Mouse (Mus musculus) Patski (cell line): Measurements from ENCODE around the gene Pigb. TPM values are rescaled to one million over a fixed set of nuclear protein-coding genes. Genes with fewer than 3 reads are reported as not detected.
A peak's percentile ranks its signal among the peaks of the same experiment; 100 is the strongest.

ENCODE experiments used
- ATAC-seq: fragments of 100-300 bp; one replicate; pipeline ENCODE4 v1.8.0; 2021
- CTCF ChIA-PET: fragments of 350-600 bp; sonication (Branson Sonifier 250); formaldehyde crosslinking; loops from one replicate; lab custom pipeline; 2022; ENCODE audit warnings: inconsistent platforms; lab: Charles Lee
- POLR2A ChIA-PET: fragments of 350-600 bp; sonication (Branson Sonifier 250); formaldehyde crosslinking; loops from one replicate; lab custom pipeline; 2022; ENCODE audit warnings: antibody characterized with exemption, inconsistent platforms; lab: Charles Lee
- DNase-seq: peaks from one replicate; pipeline ENCODE4 v3.0.0-alpha.2; 2011; ENCODE audit warnings: low read depth, low spot score
- H3K27me3 ChIP-seq: fragments of 371-371 bp; one replicate; pipeline ENCODE4 v1.5.1; 2021
- CTCF ChIP-seq: fragments of 100-300 bp; IDR thresholded peaks from one replicate; pipeline ENCODE4 v1.5.1; 2021
- in situ Hi-C: fragments of 300-500 bp; cut with MboI; formaldehyde crosslinking; loops from 3 replicates; pipeline ENCODE4 v1.11.1; 2018; ENCODE audit warnings: low pct_unique_long_range_greater_than_20kb, mixed read lengths
- polyA plus RNA-seq: library from polyadenylated mRNA; unstranded; gene quantifications from one replicate; pipeline ENCODE4 v1.2.3, GENCODE M21; 2021

The Pigb gene
- polyA plus RNA-seq, 1 experiment from 2014 or later, result 23.3 TPM

- in situ Hi-C loops, result no loop called here
- DNase-seq, result no peak
- ChIA-PET CTCF (interaction anchor here (1.1 to 2.4 kb wide), 3 partner anchors 10 to 51 kb away, joined by 4 to 10 read pairs (median 6); no protein-coding TSS in a partner anchor), POLR2A (interaction anchor here (0.6 kb wide), 1 partner anchor 1063 kb away, joined by 3 read pairs; no protein-coding TSS in a partner anchor)
- no peak for TF ChIP-seq CTCF
- no peak for ATAC-seq
- no peaks in the 10 kb centered on the region for H3K27me3 ChIP-seq
These were observed 5.5 kb upstream of the Pigb start for GRCm38 (mm10) chr9:73045711-73046110.

GRCm38 (mm10) chr9:73045204-73045603 is 5.0 kb upstream of the Pigb start:
- in situ Hi-C loops, result no loop called here
- ATAC-seq (no peak), DNase-seq (no peak)
- POLR2A ChIA-PET, result no interaction called here
- TF ChIP-seq CTCF, result no peak
- H3K27me3 ChIP-seq, result no peaks in the 10 kb centered on the region
- CTCF ChIA-PET, result interaction anchor here (1.0 to 2.4 kb wide), 5 partner anchors 10 to 57 kb away, joined by 3 to 10 read pairs (median 4); no protein-coding TSS in a partner anchor

GRCm38 (mm10) chr9:73044146-73045079 is 4.2 kb upstream of the Pigb start, which contains the start of gene Rab27a:
TSS of gene Rab27a (plus strand) at chr9:73044854.
- ChIA-PET POLR2A (no interaction called here), CTCF (interaction anchor here (1.0 to 2.4 kb wide), 7 partner anchors 11 to 56 kb away, joined by 3 to 10 read pairs (median 4); no protein-coding TSS in a partner anchor)
- H3K27me3 ChIP-seq, result no peaks in the 10 kb centered on the region
- TF ChIP-seq CTCF, result peak; percentile 85
- ATAC-seq (peak; percentile 61), DNase-seq (no peak)
- in situ Hi-C loops, result loop anchor here (5.0 kb wide), 1 partner anchor 48 kb away; no protein-coding TSS in a partner anchor

DNA sequence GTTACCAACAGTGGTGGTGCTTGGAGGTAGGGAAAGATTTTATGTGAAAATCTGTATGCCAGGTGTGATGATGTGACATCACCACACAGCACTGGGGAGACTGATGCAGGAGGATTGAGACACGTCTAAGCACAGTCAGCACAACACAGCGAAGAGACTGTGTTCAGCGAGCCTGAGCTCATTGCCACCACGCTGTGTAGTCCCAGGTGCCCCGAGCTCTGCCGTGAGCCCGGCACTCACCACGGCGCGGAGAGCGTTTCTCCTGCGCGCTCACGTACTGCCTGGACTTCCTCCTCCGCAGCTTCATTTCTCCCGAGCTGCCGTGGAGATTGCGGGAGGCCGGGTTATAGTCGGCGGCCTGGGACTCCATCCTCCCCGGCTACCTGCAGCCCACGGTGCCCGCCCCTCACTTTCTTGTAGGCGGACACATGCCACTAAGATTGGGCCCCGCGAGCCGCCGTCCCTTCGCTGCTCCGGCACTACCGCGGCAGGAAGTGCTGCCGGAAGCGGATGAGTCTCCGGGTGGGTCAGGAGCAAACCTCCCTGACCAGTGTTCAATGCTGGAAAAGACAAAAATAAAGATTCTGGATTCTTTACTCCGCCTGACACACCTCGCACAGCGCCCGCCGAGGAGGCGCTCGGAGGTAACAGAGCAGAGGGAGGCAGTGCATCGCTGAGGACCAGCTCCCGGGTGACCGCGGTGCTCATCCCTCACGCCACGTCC is 794 bp downstream of the Pigb start:
- CTCF ChIA-PET, result interaction anchor here (0.6 kb wide), 1 partner anchor 32 kb away, joined by 3 read pairs; no protein-coding TSS in a partner anchor
- no peak for TF ChIP-seq CTCF
- ATAC-seq (peak; percentile 72), DNase-seq (no peak)
- in situ Hi-C loops, result no loop called here
- POLR2A ChIA-PET, result no interaction called here
- no peaks in the 10 kb centered on the region for H3K27me3 ChIP-seq

DNA sequence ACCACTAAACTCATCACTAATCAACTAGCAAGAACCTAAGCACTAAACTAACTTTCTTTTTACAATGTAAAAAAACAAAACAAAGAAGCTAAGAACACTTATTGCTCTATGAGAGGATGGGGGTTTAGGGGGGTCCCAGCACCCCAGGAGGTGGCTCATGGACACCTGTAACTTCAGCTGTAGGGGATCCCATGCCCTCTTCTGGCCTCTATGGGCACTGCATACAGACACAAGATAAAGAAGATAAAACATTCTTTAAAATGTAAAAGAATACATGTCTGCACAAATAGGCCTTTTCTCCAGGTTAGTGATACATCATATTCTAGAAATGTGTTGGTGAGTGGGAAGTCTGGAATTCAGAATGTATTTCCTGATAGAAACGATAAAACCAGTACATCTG is 6.8 kb downstream of the Pigb start:
- ATAC-seq, result no peak
- ChIA-PET POLR2A (no interaction called here), CTCF (interaction anchor here (1.2 kb wide), 1 partner anchor 15 kb away, joined by 3 read pairs; no protein-coding TSS in a partner anchor)
- TF ChIP-seq CTCF, result no peak
- in situ Hi-C loops, result no loop called here
- DNase-seq, result no peak
- no peaks in the 10 kb centered on the region for H3K27me3 ChIP-seq

- POLR2A ChIA-PET, result no interaction called here
- CTCF ChIA-PET, result no interaction called here
- TF ChIP-seq CTCF, result no peak
- in situ Hi-C loops, result no loop called here
- H3K27me3 ChIP-seq, result no peaks in the 10 kb centered on the region
- ATAC-seq (no peak), DNase-seq (no peak)
These were observed 8.8 kb downstream of the Pigb start for GRCm38 (mm10) chr9:73031421-73031820.

DNA sequence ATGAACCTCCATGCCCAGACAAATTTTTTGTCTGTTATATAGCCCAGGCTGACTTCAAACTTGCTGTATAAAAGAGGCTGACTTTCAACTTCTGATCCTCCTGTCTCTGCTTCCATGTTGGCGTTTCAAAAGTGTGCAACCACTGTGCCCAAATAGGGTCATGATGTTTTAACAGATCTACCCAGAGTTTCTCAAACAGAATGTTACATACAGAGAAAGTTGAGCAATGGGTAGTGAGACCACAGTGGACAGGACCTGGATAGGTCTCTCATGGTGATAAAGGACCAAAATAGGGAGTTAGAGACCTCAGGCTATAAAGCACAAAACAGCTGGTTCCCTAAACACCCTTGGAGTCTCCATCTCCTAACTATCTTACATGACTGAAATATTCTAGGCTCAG is 9.7 kb downstream of the Pigb start:
- POLR2A ChIA-PET, result no interaction called here
- DNase-seq (no peak), ATAC-seq (no peak)
- no peaks in the 10 kb centered on the region for H3K27me3 ChIP-seq
- in situ Hi-C loops, result no loop called here
- no peak for TF ChIP-seq CTCF
- CTCF ChIA-PET, result no interaction called here

DNA sequence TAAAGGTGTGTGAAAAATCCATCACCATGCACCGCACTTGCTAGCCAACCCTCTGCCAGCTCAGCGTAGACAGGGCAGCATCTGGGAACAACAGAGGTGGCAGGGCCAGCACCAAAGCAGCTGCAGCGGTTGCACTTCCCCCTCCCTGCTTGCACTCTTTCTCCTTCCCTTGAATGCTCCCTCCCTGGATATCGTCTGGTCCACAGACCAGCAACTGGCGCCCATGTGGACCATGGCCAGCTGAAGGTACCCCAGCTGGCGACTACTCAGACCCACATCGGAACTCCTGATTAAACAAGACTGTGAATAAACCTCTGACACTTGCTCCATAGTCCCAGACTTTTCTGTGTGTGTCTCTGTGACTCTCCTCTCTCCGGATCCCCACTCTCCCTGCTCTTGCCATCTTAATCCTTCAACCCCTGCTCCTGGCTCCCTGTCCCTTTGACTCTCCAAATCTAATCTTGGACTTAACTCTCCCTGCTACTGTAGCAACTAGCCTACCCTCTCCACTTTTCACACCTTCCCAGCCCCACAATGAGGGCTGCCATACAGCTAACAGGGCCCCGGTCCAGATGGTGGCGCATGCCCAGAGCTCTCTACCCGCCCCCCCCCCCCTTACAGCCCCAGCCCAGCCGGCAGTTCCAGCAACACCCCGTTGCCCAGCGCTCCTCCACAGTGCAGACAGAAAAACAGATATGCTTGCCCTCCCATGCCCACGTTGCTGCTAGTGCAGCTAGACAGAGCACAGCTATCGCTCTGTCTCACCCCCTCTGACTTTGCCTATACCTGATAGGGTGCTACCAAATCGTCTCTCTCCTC is 14.2 kb downstream of the Pigb start:
- CTCF ChIA-PET, result interaction anchor here (0.9 kb wide), 1 partner anchor 45 kb away, joined by 4 read pairs; no protein-coding TSS in a partner anchor
- TF ChIP-seq CTCF, result no peak

GRCm38 (mm10) chr9:73020566-73021097 is 19.5 kb downstream of the Pigb start:
- no peak for ATAC-seq
- TF ChIP-seq CTCF, result no peak
- no peaks in the 10 kb centered on the region for H3K27me3 ChIP-seq
- in situ Hi-C loops, result no loop called here
- POLR2A ChIA-PET, result no interaction called here
- no peak for DNase-seq
- CTCF ChIA-PET, result interaction anchor here (1.2 kb wide), 1 partner anchor 8 kb away, joined by 3 read pairs; no protein-coding TSS in a partner anchor

More for the DNA sequence above, 14.2 kb downstream of the Pigb start:
- no peaks in the 10 kb centered on the region for H3K27me3 ChIP-seq
- in situ Hi-C loops, result no loop called here
- no peak for ATAC-seq
- POLR2A ChIA-PET, result no interaction called here
- no peak for DNase-seq
